Comparison of ENCODE assay signal across 9 mouse cellular contexts in the genomic region with DNA sequence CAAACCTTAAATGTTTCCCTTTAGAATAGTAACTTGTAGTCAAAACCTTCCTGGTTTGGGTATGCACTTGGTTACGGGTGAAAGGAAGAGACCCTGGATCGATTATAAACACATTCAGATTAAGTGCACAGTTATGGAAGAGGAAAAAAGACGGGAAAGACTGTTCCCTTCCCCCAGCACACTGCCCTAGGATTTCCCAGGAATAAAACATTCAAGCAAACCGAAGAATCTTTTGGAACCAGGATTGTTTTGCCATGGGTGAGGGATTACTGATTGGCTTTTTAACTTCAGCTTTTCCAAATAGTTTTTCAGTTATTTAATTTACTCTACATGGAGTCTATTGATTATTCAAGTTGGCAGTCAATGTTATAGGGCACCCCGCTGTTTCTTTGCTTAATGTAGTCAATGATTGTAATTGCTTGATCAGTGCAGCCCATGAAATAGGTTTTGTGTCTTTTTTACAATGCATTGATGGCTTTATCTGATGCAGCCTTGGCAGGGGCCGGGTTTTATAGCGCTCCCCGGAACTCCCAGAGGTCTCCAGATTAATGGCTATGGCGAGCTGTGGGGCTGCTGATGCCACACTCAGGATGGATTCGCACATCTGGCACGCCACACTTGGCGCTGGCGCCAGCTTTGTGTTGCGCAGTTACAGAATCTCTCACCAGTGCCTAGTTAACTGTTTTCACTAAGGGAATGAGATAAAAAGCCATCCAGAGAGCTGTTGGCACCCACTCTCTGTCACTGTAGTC.
DNase-seq lines count a peak whose midpoint lies in the region; ATAC-seq lines count a peak whose summit lies in the region.
"Had no signal": no experiment of that assay in that cellular context is flagged by ENCODE, and none has a peak within 500 bp of the region (broad histone marks: within the 10 kb centered on the region; RNA-seq: fewer than 3 reads in every experiment).

No protein-coding gene starts in this region.

- no peaks in the 10 kb centered on the region for H3K27me3 ChIP-seq in hindbrain, embryonic 14.5 days (ENCODE audit: control insufficient read depth, insufficient read depth, low read length)
- peaks cover 9% of the 10 kb centered on the region; the same call in 1 of the 2 replicates for H3K27me3 ChIP-seq in midbrain, embryonic 13.5 days
- H3K27me3 ChIP-seq: stomach, embryonic 15.5 days had no signal

- no peaks in the 10 kb centered on the region for H3K9me3 ChIP-seq in hindbrain, embryonic 14.5 days (ENCODE audit: control insufficient read depth, low read length)
- H3K9me3 ChIP-seq in midbrain, embryonic 13.5 days, result no peaks in the 10 kb centered on the region
- H3K9me3 ChIP-seq: stomach, embryonic 15.5 days had no signal

- H3K4me2 ChIP-seq in hindbrain, embryonic 14.5 days (replicated peaks), result peak overlapping the region; percentile 28
- peak overlapping the region; percentile 15 for H3K4me2 ChIP-seq in midbrain, embryonic 13.5 days (replicated peaks)
- H3K4me2 ChIP-seq: stomach, embryonic 15.5 days had no signal

- peak overlapping the region; percentile 60 for H3K27ac ChIP-seq in hindbrain, embryonic 14.5 days
- H3K27ac ChIP-seq in midbrain, embryonic 13.5 days, result 0 out of 2 replicates have a peak overlapping the region, but pooled peaks have one; percentile 4
- H3K27ac ChIP-seq: stomach, embryonic 15.5 days had no signal

- H3K36me3 ChIP-seq in hindbrain, embryonic 14.5 days (replicated peaks; ENCODE audit: control insufficient read depth, insufficient read depth), result no peaks in the 10 kb centered on the region
- H3K36me3 ChIP-seq in midbrain, embryonic 13.5 days, result no peaks in the 10 kb centered on the region
- H3K36me3 ChIP-seq: stomach, embryonic 15.5 days had no signal

- H3K4me3 ChIP-seq in hindbrain, embryonic 14.5 days (replicated peaks; ENCODE audit: low read length), result no peak overlapping the region
- no peak overlapping the region for H3K4me3 ChIP-seq in midbrain, embryonic 13.5 days (replicated peaks)
- H3K4me3 ChIP-seq: stomach, embryonic 15.5 days had no signal

- peak; percentile 26 for DNase-seq in retina, embryonic 14.5 days (ENCODE audit: low spot score)
- DNase-seq in retina, postnatal 1 day, result no peak
- peak; percentile 71 for DNase-seq in hindbrain, embryonic 14.5 days (ENCODE audit: low spot score)
- no peak for DNase-seq in T-cell, adult 2 months (ENCODE audit: low spot score)
- DNase-seq in adrenal gland, adult 8-10 months, result no peak
- DNase-seq: cerebellum, adult 2 months had no signal

- no peak overlapping the region for H3K9ac ChIP-seq in hindbrain, embryonic 14.5 days
- H3K9ac ChIP-seq in midbrain, embryonic 13.5 days (replicated peaks), result no peak overlapping the region
- H3K9ac ChIP-seq: stomach, embryonic 15.5 days had no signal

- peak; percentile 90 for ATAC-seq in hindbrain, embryonic 14.5 days (ENCODE audit: low FRiP score)
- peak; percentile 79 for ATAC-seq in midbrain, embryonic 13.5 days
- ATAC-seq in CD4-positive, CD25-positive, alpha-beta regulatory T cell, adult 4 months, result no peak

- WGBS in hindbrain, embryonic 14.5 days, result 24% methylated on average over 14 of the region's 14 CpGs
- WGBS in midbrain, embryonic 13.5 days, result 27% methylated on average over 14 of the region's 14 CpGs

- H3K4me1 ChIP-seq in hindbrain, embryonic 14.5 days (replicated peaks; ENCODE audit: control insufficient read depth, insufficient read depth, low read length), result peaks cover 13% of the 10 kb centered on the region; the same call in 1 of the 2 replicates
- peaks cover 13% of the 10 kb centered on the region for H3K4me1 ChIP-seq in midbrain, embryonic 13.5 days (replicated peaks)
- H3K4me1 ChIP-seq: stomach, embryonic 15.5 days had no signal

Comparison
In these comparisons a context has a peak if more than half of its experiments do, and no peak if none do; other contexts are left out.
1. DNase-seq: peak in retina, embryonic 14.5 days (single experiment) and hindbrain, embryonic 14.5 days (single experiment); none in retina, postnatal 1 day (single experiment), T-cell, adult 2 months (single experiment) and adrenal gland, adult 8-10 months (single experiment).